Mouse (Mus musculus): ENCODE measurements at regions not wholly inside any gene's neighbourhood (a gene's known extent, or its start where the extent isn't known, plus 50 kb on each side); places are given as distances from the start of the nearest gene placed in this dataset.

- no peak for DNase-seq
Observed at GRCm38 (mm10) chr9:84673327-84673726, 639.2 kb upstream of the Gm11114 start.

GRCm38 (mm10) chr9:84678416-84678815 lies 634.2 kb upstream of the Gm11114 start:
- no peak for DNase-seq

DNA sequence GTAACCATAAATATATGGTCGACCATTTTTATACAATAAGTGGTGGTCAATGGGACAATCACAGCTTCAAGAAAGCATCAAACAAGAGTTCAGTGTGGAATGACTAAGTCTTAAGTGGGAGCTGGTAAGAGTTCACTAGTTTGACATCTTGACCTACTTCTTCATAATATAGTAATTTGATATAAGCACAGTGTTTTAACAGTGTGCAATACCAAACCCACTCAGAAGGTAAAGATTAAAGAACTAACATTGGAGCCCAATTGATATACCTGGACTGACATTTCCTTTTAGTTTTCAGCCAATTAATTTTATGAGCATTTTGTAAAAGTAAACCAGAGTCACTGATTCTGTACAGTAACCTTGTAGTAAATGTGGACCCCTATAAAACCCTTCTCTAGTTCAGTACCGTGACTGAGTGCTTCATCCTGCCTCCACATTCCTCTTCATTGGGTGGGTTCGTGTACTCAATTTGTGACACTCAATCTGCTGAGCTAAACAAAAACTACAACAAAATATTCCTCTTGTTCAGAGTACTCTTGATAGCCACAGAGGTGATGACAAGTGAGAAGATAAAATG lies 593.9 kb upstream of the Gm11114 start:
- no peak for DNase-seq

DNA sequence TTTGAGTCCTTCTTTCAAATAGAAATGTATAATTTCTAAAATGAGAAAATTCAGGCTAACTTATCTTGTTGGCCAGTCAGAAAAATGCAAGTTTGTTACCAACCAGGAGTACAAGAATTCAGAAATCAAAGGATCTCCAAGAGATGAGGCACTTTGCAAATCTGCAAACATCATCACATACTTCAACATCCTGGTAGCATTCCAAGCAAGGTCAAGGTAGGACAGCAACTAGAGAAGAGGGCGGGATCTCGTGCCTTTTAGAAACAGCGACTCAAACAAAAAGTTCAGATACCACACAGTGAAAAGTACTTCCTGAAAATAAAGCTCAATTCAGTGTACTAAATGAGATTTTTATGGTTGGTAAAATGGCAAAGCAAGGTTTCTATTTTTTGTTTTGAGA lies 593.2 kb upstream of the Gm11114 start:
- DNase-seq, result no peak

DNA sequence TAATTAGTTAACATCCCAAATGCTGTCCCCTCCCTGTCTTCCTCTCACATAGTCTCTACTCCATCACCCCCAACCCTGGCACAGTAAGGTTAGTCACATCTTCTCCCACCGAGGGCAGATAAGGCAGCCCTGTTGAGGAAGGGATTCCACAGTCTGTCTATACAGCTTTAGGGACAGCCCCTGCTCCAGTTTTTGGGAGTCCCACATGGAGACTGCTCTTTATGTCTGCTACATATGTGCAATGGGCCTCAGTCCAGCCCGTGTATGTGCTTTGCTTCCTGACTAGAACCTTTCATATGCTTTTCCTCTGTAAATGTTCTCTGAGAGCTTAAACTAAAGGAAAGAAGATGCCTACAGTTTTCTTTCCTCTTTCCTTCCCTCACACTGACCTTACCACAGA lies 592.1 kb upstream of the Gm11114 start:
- DNase-seq, result peak; percentile 37

DNA sequence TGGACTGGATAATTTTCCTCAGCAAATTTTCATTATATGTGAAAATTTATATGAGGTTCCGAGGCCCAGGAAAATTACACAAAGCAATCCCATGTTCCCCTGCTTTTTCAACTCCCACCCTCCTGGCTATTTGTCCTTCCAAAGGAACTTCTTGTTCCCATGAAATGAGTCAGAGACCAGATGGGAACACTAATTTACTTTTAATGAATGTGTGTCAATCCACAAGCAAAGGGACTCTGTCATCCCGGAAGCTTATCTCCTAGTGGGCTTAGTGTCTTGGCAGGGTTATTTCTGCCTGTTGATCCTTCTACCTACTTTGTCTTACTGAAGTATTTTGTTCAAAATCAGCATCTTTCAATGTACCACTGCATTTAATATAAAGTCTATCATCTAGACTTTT lies 573.3 kb upstream of the Gm11114 start:
- DNase-seq, result no peak

GRCm38 (mm10) chr9:84740336-84740735 lies 572.2 kb upstream of the Gm11114 start:
- DNase-seq, result no peak

- DNase-seq, result no peak
Observed at GRCm38 (mm10) chr9:84754332-84754731, 558.2 kb upstream of the Gm11114 start.

GRCm38 (mm10) chr9:84754828-84755227 lies 557.7 kb upstream of the Gm11114 start:
- DNase-seq, result no peak

DNA sequence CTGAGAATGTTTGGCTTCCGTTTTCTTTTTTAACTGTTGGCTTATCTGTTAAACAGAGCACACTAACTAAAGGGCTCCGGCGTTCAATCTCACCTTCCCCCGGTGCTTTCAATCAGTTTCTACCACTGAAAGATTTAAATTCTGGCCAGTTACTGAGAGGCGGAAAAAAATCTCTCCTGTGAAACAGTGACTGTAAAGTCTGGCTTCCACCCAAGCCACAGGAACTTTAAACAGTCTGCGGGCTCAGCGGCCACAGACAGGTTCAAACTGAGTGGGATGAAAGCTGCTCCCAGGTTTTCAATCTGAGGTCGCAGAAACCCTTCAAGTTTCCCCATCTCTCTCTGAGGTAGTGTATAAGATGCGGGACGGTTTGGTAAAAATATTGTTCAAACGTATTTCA lies 538.2 kb upstream of the Gm11114 start:
- no peak for DNase-seq

DNA sequence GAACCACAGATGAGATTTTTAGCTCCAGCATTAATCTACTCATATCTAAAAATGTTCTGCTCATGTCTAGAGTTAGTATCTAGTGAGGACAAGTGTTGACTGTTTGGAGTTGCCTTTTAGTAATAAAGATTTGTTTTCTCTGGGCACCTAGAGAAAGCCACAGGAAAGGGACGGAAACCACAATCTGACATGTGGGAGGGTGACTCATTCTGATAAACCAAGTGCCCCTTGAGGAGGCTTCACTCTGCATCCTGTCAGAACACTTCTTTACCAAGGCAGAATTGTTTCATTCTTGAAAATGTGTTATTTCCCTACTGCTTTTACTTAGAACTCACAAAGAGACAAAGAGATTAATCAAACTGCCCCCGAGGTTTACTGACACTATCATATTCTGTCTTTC lies 537.4 kb upstream of the Gm11114 start:
- no peak for DNase-seq

- no peak for DNase-seq
Observed at GRCm38 (mm10) chr9:84779125-84779524, 533.4 kb upstream of the Gm11114 start.

DNA sequence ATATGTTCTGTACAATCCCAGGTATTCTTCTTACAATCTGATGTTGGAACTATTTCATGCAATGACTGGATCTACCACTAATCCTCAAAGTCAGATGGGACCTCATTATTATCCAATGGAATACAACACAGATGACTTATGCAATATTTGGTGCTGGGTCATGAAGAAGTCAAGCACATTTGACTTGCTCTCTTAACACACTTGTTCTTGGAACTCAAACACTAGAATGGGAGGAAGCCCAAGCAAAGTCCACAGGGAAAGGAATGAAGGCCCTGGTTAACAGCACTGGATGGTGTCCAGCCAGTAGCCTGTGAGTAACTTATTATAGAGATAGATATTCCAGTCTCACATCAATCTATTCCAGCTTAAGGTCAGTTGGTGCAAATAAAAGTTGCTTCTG lies 486.8 kb upstream of the Gm11114 start:
- DNase-seq, result no peak

GRCm38 (mm10) chr9:84828934-84829333 lies 483.6 kb upstream of the Gm11114 start:
- no peak for DNase-seq

DNA sequence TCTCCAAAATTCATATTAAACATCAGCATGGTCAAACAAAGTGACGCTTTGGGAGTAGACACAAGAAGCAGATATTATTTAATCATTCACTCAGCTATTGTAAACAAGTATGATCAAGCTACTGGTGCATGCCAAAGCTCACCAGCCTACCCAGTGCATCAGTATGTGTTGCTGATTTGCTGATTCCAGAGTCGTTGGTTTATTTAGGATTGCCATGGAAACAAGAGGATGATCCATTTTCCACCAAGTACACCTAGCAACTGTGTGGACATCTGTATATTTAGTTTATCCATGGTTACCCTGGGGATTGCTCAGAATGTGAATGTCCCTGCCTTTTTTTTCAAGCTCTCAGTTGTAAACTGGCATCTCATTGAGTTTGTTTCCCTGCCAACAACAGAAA lies 481.9 kb upstream of the Gm11114 start:
- no peak for DNase-seq

GRCm38 (mm10) chr9:84837498-84837897 lies 475.1 kb upstream of the Gm11114 start:
- no peak for DNase-seq

GRCm38 (mm10) chr9:84844021-84844420 lies 468.6 kb upstream of the Gm11114 start:
- no peak for DNase-seq

DNA sequence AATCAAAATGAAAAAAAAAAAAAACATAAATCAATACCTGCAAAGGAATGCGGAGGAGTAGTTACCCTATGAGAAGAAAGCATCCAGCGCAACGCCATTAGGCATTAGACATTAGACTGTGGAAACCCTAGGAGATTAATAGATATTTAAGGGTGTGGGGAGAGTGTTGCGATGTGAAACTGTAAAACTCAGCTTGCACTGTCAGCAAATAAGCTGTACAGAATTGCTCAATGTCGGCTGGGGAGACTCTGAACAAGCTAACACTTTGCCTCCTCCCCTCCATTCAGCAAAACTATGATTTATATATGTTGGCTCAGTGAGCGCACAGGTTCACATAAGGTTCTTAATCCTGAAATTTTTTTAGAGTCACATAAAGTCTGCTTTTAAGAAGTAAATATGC lies 451.0 kb upstream of the Gm11114 start:
- DNase-seq, result no peak

GRCm38 (mm10) chr9:84863431-84863830 lies 449.1 kb upstream of the Gm11114 start:
- no peak for DNase-seq

GRCm38 (mm10) chr9:84894148-84894547 lies 418.4 kb upstream of the Gm11114 start:
- no peak for DNase-seq

DNA sequence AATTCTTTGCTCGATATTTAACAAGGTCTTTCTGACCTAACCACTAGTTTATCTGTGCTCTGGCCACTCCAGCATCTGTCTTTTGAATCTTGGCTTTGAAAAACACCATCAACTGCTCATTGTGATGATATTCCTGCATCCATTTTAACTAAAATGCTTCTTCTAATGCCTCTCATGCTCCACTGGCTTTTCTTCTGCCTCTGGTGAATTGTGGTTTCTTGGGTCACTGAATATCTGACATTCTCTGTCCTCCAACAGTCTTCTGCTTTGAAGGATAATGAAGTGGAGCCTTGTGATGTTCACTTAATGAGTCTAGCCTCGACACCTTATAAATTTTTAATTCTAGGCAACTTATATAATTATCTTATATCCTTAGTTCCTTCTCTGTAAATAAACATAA lies 416.5 kb upstream of the Gm11114 start:
- no peak for DNase-seq

- peak; percentile 2 for DNase-seq
Observed at GRCm38 (mm10) chr9:84900643-84901042, 411.9 kb upstream of the Gm11114 start.

DNA sequence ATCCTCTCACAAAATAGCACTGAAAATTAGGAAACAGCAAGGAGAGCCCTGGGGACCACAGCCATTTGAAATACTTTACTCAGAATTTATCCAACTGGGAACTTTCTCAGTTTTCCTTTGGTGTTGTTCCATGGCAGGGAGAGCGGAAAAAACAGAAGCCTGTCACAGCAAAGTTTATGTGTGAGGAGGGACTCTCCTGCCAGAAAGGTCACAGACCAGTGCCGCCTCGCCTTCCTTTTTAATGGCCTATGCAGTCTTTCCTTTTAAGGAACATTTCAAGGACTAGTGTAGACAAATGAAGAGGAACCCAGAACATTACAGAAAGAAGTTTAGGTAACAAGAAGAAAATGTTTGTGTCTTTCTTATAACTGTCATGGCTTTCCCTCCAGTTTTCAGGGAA lies 406.3 kb upstream of the Gm11114 start:
- DNase-seq, result no peak

DNA sequence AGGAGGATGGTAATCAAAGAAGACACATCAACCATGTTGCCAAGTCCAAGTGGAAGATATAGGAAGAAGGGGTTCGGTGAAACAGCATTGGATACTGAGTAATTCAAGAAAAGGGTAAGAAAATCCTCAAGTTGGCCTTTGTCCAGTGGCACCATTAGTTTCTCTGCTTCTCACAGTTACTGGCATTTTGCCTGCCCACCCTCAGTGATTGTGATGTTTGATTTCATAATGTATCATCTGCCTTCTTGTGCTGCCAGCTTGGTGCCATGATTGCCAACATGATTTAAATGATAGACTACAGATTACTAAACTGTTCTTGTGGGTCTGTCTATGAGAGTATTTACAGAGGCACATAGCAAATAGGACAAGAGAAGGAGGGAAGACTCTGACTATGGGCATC lies 399.3 kb upstream of the Gm11114 start:
- DNase-seq, result no peak

GRCm38 (mm10) chr9:84922306-84922705 lies 390.3 kb upstream of the Gm11114 start:
- no peak for DNase-seq

DNA sequence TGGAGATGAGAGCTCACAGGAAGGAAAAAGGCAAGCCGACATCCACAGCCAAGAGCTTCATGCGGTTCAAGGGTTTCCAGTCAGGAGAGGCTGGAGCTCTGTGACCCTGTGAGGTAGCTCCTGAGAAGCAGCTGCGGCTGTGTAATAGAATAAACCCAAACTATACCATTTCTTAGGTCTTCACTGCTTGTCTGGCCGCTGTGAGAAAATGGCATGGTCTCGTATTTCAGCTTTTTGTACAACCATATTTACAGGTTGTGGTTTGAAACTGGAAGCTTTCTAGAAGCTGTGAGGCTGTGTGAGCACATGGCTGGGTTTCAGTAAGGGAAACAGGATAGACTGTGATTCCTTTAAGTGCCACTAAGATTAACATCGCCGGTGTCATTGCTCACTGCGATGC lies 388.6 kb upstream of the Gm11114 start:
- DNase-seq, result no peak
